Mouse (Mus musculus) neural tube, embryonic 11.5 days (tissue): ENCODE results near the gene Mybl2. TPM values are rescaled to one million over a fixed set of nuclear protein-coding genes. Genes with fewer than 3 reads are reported as not detected.
"Not testable (repeated sequence)": the region's sequence is repeated elsewhere in the genome, so short reads cannot be mapped to it uniquely, and the experiment has no call there.

ENCODE experiments used
- ATAC-seq: fragments of 200-750 bp; cut with Nextera tagmentation; 2 replicates; pipeline ENCODE4 v1.8.0; 2017; ENCODE audit warnings: moderate number of reproducible peaks, mild to moderate bottlenecking, moderate TSS enrichment, moderate library complexity; ENCODE audit not compliant: insufficient read depth, low FRiP score, low TSS enrichment
- DNase-seq: peaks from one replicate; pipeline ENCODE4 v3.0.0-alpha.2; 2015; ENCODE audit warnings: low spot score
- H3K27ac ChIP-seq: fragments of 300-500 bp; sonication (generic); 2 replicates; pipeline ENCODE4 v1.5.1; 2014; ENCODE audit warnings: low read depth, mild to moderate bottlenecking, low read length
- H3K27me3 ChIP-seq: fragments of 300-500 bp; sonication (generic); 2 replicates; pipeline ENCODE4 v1.6.1; 2014; ENCODE audit warnings: mild to moderate bottlenecking, low read length, mixed read lengths; ENCODE audit not compliant: control insufficient read depth, insufficient read depth
- H3K36me3 ChIP-seq: fragments of 300-500 bp; sonication (generic); 2 replicates; pipeline ENCODE4 v1.6.1; 2014; ENCODE audit warnings: mild to moderate bottlenecking, low read length, moderate library complexity, mixed read lengths; ENCODE audit not compliant: control insufficient read depth, insufficient read depth
- H3K4me1 ChIP-seq: fragments of 300-500 bp; sonication (generic); 2 replicates; pipeline ENCODE4 v1.6.1; 2014; ENCODE audit warnings: low read length, mixed read lengths; ENCODE audit not compliant: control insufficient read depth, insufficient read depth
- H3K4me2 ChIP-seq: fragments of 300-500 bp; sonication (generic); 2 replicates; pipeline ENCODE4 v1.6.1; 2014; ENCODE audit warnings: low read depth, mild to moderate bottlenecking, moderate library complexity
- H3K4me3 ChIP-seq: fragments of 300-500 bp; sonication (generic); 2 replicates; pipeline ENCODE4 v1.5.1; 2014; ENCODE audit warnings: low read depth, low read length
- H3K9ac ChIP-seq: fragments of 300-500 bp; sonication (generic); 2 replicates; pipeline ENCODE4 v1.6.1; 2014; ENCODE audit warnings: mild to moderate bottlenecking, low read length
- H3K9me3 ChIP-seq: fragments of 300-500 bp; sonication (generic); 2 replicates; pipeline ENCODE4 v1.6.1; 2016; ENCODE audit warnings: low read length; ENCODE audit not compliant: control insufficient read depth
- WGBS: fragments of 180-500 bp; shearing (Covaris S2); extraction: QIAGEN DNeasy Blood & Tissue Kit; methylation state at CpG from one replicate; pipeline ENCODE4 v1.1.7; 2014; 5-methylcytosine and 5-hydroxymethylcytosine counted together
- polyA plus RNA-seq: library from polyadenylated mRNA; unstranded; fragments of >200 nt; fragmentation: Nextera tagmentation; extraction: Ambion mirVana; gene quantifications from 2 replicates; pipeline ENCODE4 v1.2.1, GENCODE M21; 2014

The Mybl2 gene
- polyA plus RNA-seq, 1 experiment from 2014 or later: 27.0 TPM

DNA sequence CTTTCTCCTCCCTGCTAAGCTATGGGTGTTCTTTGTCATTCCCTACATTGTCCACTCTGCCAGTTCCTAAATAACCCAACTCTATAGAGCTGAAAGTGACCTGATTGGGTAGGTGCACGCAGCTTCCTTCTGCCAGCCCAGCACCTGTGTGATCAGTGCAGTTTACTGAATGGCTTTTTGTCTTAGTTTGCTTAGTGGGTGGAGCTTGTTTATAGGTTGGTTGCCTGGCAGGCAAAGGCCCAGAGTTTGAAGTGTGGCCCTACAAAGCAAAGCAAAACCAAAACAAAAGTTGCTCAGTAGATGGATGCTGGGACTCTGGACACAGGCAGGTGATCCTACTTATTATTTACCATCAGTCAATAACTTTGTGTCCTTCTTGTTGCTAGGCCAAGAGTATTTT is 2.8 kb upstream of the Mybl2 start:
- H3K27me3 ChIP-seq: no peaks in the 10 kb centered on the region
- no peak overlapping the region for H3K4me3 ChIP-seq
- no peak for DNase-seq
- H3K27ac ChIP-seq: no peak overlapping the region
- WGBS: 65% methylated on average over 1 of the region's 1 CpGs
- peaks cover 8% of the 10 kb centered on the region for H3K4me1 ChIP-seq
- no peak for ATAC-seq
- no peaks in the 10 kb centered on the region for H3K36me3 ChIP-seq
- no peak overlapping the region for H3K4me2 ChIP-seq
- no peaks in the 10 kb centered on the region for H3K9me3 ChIP-seq
- H3K9ac ChIP-seq: no peak overlapping the region

DNA sequence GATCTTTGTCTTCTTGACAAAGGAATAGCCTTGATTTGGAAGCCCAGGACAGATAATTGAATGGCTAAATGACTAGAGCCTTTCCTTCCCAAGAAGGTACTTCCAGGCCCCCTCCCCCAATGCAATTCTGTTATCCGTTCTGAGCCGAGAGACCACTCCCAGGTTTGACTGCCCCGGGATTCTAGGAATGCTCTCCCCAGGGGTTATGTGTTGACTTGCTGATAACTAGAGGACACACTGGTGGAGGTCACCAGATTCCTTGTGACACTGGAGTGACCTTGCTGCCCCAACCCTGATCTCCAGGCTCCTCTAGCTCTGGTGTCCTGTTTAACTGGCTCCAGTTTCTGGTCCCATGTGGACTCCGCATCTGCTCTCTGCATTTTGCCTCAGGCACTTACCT is 2.4 kb upstream of the Mybl2 start:
- 41% methylated on average over 4 of the region's 4 CpGs for whole genome bisulfite sequencing
- H3K36me3 ChIP-seq: no peaks in the 10 kb centered on the region
- DNase-seq (no peak), ATAC-seq (no peak)
- H3K27me3 ChIP-seq: no peaks in the 10 kb centered on the region
- H3K27ac ChIP-seq: no peak overlapping the region
- no peak overlapping the region for H3K9ac ChIP-seq
- H3K4me1 ChIP-seq: peaks cover 8% of the 10 kb centered on the region
- no peaks in the 10 kb centered on the region for H3K9me3 ChIP-seq
- H3K4me2 ChIP-seq: no peak overlapping the region
- H3K4me3 ChIP-seq: no peak overlapping the region

DNA sequence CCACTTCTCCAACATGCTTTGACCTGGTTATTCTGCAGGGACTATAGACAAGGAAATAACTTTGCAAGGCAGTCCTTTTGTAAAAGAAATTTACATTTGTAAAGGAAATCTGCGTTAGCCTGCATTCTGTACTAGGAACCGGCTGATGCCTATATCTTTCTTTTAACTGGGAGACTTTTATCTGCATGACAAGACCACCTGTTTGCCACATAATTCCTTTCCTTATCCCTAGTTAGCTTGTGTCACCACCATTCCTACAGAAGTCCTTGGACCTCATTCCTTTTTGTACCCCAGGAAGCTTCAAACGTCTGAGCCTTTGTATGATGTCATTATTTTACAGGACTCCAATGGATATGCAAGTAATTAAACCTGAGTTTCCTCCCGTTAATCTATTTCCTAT is 1.7 kb upstream of the Mybl2 start:
- DNase-seq (no peak), ATAC-seq (no peak)
- Histone ChIP-seq H3K4me2 (no peak overlapping the region), H3K27ac (no peak overlapping the region), H3K27me3 (no peaks in the 10 kb centered on the region), H3K9me3 (no peaks in the 10 kb centered on the region), H3K9ac (no peak overlapping the region), H3K4me3 (no peak overlapping the region), H3K4me1 (peaks cover 8% of the 10 kb centered on the region), H3K36me3 (no peaks in the 10 kb centered on the region)
- 65% methylated on average over 4 of the region's 4 CpGs for WGBS

DNA sequence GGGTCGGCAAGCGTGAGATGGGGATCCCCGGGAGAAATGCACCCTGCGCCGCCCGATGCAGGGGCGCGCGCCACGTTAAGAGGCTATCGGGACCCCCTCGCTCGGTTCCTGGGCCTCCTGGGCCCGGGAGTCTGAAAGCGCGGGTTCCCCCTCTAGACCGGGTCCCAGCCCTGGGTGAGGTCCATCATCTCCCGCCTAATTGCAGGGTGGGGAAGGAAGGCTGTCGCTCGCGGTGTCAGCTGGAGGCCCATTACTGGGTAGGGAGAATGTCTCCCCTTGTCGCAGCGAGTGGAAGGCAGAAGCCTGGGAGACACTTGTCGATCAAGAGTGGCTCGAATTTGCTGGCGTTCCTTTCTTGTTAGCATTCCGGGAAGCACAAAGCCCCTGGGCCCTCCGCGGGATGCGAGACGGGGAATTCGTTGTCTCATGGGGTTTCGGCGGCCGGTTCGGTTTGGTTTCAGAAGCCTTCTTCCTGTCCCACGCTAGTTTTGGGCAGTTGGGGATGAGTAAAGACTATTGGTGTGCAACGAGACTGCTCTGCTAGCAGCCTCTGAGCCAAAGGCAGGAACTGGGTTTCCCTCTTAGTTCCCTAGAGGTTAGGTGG is 506 bp downstream of the Mybl2 start:
- H3K27me3 ChIP-seq: no peaks in the 10 kb centered on the region
- WGBS: under 1% methylated on average over 35 of the region's 38 CpGs
- peaks cover 10% of the 10 kb centered on the region for H3K4me1 ChIP-seq
- H3K9ac ChIP-seq: peak overlapping the region; percentile 75
- H3K4me2 ChIP-seq: peak overlapping the region; percentile 99
- peak; percentile 41 for ATAC-seq
- no peaks in the 10 kb centered on the region for H3K9me3 ChIP-seq
- peak; percentile 55 for DNase-seq
- no peaks in the 10 kb centered on the region for H3K36me3 ChIP-seq
- H3K27ac ChIP-seq: 0 out of 2 replicates have a peak overlapping the region, but pooled peaks have one; percentile 20
- H3K4me3 ChIP-seq: peak overlapping the region; percentile 78

DNA sequence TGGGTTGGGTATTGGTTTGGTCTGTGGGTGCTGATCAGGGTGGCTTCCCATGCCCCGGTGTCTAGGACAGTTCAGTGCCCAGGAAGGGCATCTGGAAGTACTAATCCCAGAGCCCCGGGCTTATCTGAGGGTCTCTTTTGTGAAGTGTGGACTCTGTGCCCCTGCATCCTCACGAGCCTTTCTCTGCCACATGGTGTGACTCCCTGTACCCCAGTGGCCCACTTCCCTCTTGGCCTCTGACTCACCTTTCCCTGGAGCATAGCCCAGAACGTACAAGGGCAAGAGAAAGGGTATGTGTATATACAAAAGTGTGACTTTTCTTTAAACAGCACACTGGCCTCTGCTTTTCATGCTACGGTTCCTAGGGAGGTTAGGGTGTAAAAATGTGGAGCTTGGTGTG is 1.2 kb downstream of the Mybl2 start:
- WGBS: 43% methylated on average over 5 of the region's 5 CpGs
- Histone ChIP-seq H3K36me3 (no peaks in the 10 kb centered on the region), H3K9ac (peak overlapping the region; percentile 75), H3K27ac (no peak overlapping the region), H3K9me3 (no peaks in the 10 kb centered on the region), H3K4me1 (peaks cover 10% of the 10 kb centered on the region), H3K27me3 (no peaks in the 10 kb centered on the region), H3K4me3 (peak overlapping the region; percentile 78), H3K4me2 (peak overlapping the region; percentile 99)
- DNase-seq: no peak
- no peak for ATAC-seq

DNA sequence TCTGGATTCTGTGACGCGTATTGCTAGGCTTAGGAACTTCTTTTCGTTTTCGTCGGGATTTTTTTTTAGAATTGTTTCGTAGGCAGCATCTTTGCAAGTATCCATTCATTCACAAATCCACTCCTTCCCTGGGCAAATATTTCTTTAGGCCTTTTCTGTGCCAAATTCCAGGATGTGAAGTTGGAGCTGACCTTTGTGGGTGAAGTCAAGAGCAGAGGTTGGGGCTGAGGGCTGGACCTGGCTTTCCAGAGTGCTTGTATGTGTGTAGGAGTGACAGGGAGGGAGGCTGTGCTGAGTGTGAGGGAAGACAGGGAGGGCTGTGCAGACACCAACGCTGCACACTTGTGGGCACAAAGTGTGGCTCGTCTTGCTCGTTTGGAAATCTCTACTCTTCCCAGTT is 2.1 kb downstream of the Mybl2 start:
- no peaks in the 10 kb centered on the region for H3K36me3 ChIP-seq
- H3K27me3 ChIP-seq: no peaks in the 10 kb centered on the region
- no peak for DNase-seq
- ATAC-seq: no peak
- no peaks in the 10 kb centered on the region for H3K9me3 ChIP-seq
- WGBS: 91% methylated on average over 9 of the region's 9 CpGs
- no peak overlapping the region for H3K9ac ChIP-seq
- no peak overlapping the region for H3K4me3 ChIP-seq
- peaks cover 10% of the 10 kb centered on the region for H3K4me1 ChIP-seq
- no peak overlapping the region for H3K27ac ChIP-seq
- no peak overlapping the region for H3K4me2 ChIP-seq

DNA sequence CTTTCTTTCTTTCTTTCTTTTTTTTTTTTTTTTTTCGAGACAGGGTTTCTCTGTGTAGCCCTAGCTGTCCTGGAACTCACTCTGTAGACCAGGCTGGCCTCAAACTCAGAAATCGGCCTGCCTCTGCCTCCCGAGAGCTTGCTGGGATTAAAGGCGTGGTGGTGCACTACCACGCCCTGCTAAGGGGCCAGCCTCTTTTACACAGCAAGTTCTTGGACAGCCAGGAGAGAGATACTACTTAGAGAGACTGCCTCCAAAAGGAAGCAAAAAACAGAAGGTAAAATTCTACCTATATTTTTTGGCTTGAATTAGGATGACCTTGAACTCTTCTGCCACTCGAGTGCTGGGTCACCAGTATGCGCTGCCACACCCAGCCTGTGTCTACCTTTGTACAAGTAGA is 4.5 kb downstream of the Mybl2 start:
- H3K4me3 ChIP-seq, H3K36me3 ChIP-seq, H3K9me3 ChIP-seq, H3K9ac ChIP-seq, H3K4me2 ChIP-seq, ATAC-seq, H3K4me1 ChIP-seq, DNase-seq, H3K27ac ChIP-seq, H3K27me3 ChIP-seq: not testable (repeated sequence)
- WGBS: 95% methylated on average over 6 of the region's 7 CpGs

DNA sequence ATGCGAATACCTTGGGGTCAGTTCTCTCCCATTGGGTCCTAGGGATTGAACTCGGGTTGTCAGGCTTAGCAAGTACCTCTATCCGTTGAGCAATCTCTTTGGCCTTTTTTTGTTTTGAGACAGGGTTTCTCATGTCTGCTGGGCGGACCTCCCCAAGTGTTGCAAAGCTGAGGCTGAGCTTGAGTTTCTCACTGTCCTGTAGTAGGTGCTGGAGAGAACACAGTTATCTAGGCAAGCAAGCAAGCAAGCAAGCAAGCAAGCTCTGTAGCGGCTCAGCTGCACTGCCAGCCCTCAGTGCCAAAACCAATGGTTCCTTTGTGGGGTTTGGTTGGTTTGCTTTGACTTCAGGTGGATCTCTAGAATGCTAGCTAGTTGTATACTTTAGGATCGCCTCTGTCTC is 6.1 kb downstream of the Mybl2 start:
- Histone ChIP-seq H3K36me3 (no peaks in the 10 kb centered on the region), H3K4me2 (no peak overlapping the region), H3K27me3 (no peaks in the 10 kb centered on the region), H3K4me3 (no peak overlapping the region), H3K4me1 (peaks cover 5% of the 10 kb centered on the region), H3K9ac (no peak overlapping the region), H3K9me3 (no peaks in the 10 kb centered on the region), H3K27ac (no peak overlapping the region)
- ATAC-seq: no peak
- no peak for DNase-seq
- 79% methylated on average over 6 of the region's 6 CpGs for WGBS

DNA sequence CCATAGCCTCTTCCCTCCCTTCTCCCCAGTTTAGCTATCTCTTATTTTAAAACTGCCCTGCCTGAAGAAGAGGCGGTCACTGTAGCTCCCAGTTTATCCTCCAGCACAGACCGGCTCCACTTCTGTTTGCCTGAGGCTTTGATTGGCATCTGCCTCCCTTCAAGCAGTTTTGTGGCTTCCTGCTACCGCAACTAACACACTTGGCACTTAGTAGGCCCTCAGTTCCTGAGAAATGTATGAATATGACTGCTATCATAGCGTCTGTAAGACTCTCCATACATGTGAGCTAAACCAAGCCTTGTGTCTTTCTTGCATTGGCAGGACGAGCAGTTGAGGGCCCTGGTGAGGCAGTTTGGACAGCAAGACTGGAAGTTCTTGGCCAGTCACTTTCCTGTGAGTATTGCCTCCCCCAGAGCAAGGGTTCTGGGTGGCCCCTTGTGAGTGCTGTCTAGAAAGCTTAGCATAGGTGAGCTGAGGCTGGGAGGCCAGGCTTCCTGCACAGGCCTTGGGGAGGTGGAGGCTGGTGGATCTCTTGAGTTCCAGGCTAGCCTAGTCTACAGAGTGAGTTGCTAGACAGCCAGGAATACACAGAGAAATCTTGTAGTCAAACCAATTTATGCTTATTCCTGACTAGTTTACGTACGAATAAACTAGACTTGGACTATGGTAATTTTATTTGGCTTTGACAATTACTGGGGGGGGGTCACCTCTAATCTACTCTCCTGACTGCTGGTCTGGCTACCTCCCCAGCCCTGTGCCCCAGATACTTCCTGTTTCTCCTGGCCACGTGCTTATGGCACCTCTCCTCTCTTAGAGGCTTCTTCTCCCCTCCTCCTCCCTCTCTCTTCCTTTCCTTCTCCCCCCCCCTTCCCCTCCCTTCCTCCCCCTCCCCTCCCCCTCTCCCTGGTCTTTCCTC is 7.0 kb downstream of the Mybl2 start:
- Histone ChIP-seq H3K4me2 (no peak overlapping the region), H3K9ac (no peak overlapping the region), H3K27ac (no peak overlapping the region), H3K4me3 (no peak overlapping the region), H3K36me3 (no peaks in the 10 kb centered on the region), H3K27me3 (no peaks in the 10 kb centered on the region), H3K4me1 (0 out of 2 replicates have a peak, but pooled peaks cover 2% of the 10 kb centered on the region), H3K9me3 (no peaks in the 10 kb centered on the region)
- DNase-seq (no peak), ATAC-seq (no peak)
- 82% methylated on average over 8 of the region's 8 CpGs for WGBS
